Mouse (Mus musculus) embryonic facial prominence, embryonic 14.5 days (tissue): ENCODE data around the gene Cmtm2a. TPM values are rescaled to one million over a fixed set of nuclear protein-coding genes. Genes with fewer than 3 reads are reported as not detected.
"Not testable (repeated sequence)": the region's sequence is repeated elsewhere in the genome, so short reads cannot be mapped to it uniquely, and the experiment has no call there.

Experiments used
- ATAC-seq: fragments of 200-750 bp; cut with Nextera tagmentation; 2 replicates; pipeline ENCODE4 v1.8.0; 2017; ENCODE audit warnings: low read depth, moderate number of reproducible peaks, moderate TSS enrichment
- DNase-seq: peaks from one replicate; pipeline ENCODE4 v3.0.0-alpha.2; 2015; ENCODE audit warnings: low spot score
- H3K27ac ChIP-seq: fragments of 300-500 bp; sonication (generic); replicated peaks from 2 replicates; pipeline ENCODE4 v1.5.1; 2014; ENCODE audit warnings: low read depth, mild to moderate bottlenecking, low read length, moderate library complexity
- H3K27me3 ChIP-seq: fragments of 300-500 bp; sonication (generic); replicated peaks from 2 replicates; pipeline ENCODE4 v1.6.1; 2014; ENCODE audit warnings: low read length; ENCODE audit not compliant: control insufficient read depth, insufficient read depth
- H3K36me3 ChIP-seq: fragments of 300-500 bp; sonication (generic); 2 replicates; pipeline ENCODE4 v1.6.1; 2014; ENCODE audit warnings: low read length, mixed read lengths; ENCODE audit not compliant: control insufficient read depth, insufficient read depth
- H3K4me1 ChIP-seq: fragments of 300-500 bp; sonication (generic); 2 replicates; pipeline ENCODE4 v1.6.1; 2014; ENCODE audit warnings: antibody characterized with exemption, low read length; ENCODE audit not compliant: control insufficient read depth, insufficient read depth
- H3K4me2 ChIP-seq: fragments of 300-500 bp; sonication (generic); 2 replicates; pipeline ENCODE4 v1.6.1; 2014; ENCODE audit warnings: low read depth, mild to moderate bottlenecking, low read length, moderate library complexity, mixed read lengths
- H3K4me3 ChIP-seq: fragments of 300-500 bp; sonication (generic); 2 replicates; pipeline ENCODE4 v1.5.1; 2014; ENCODE audit warnings: low read depth, mild to moderate bottlenecking, low read length
- H3K9ac ChIP-seq: fragments of 300-500 bp; sonication (generic); 2 replicates; pipeline ENCODE4 v1.6.1; 2014; ENCODE audit warnings: low read depth, mild to moderate bottlenecking, low read length, moderate library complexity, mixed read lengths
- H3K9me3 ChIP-seq: fragments of 300-500 bp; sonication (generic); 2 replicates; pipeline ENCODE4 v1.6.1; 2016; ENCODE audit warnings: low read length; ENCODE audit not compliant: control insufficient read depth
- WGBS: fragments of 180-500 bp; shearing (Covaris S2); extraction: QIAGEN DNeasy Blood & Tissue Kit; methylation state at CpG from one replicate; pipeline ENCODE4 v1.1.7; 2014; 5-methylcytosine and 5-hydroxymethylcytosine counted together
- polyA plus RNA-seq: library from polyadenylated mRNA; unstranded; fragments of >200 nt; fragmentation: Nextera tagmentation; extraction: Ambion mirVana; gene quantifications from 2 replicates; pipeline ENCODE4 v1.2.1, GENCODE M21; 2014

The Cmtm2a gene
- polyA plus RNA-seq, 1 experiment from 2014 or later = not detected

DNA sequence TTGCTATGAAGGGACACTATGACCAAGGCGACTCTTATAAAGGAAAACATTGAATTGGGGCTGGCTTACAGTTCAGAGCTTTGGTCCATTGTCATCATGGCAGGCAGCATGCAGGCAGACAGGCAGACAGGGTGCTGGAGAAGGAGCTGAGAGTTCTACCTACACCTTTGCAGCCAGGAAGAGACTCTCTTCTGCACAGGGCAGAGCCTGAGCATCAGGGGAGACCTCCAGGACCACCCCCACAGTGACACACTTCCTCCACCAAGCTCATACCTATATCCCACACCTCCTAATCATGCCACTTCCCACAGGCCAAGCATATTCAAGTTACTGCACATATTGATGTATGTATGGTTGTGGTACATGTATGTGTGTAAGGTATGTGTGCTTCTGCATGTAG is 43.8 kb upstream of the Cmtm2a start:
- Histone ChIP-seq H3K36me3 (no peaks in the 10 kb centered on the region), H3K4me3 (no peak overlapping the region), H3K27me3 (no peaks in the 10 kb centered on the region), H3K9ac (no peak overlapping the region), H3K4me2 (no peak overlapping the region), H3K27ac (no peak overlapping the region), H3K9me3 (no peaks in the 10 kb centered on the region), H3K4me1 (peaks cover 10% of the 10 kb centered on the region; the same call in 1 of the 2 replicates)
- DNase-seq (no peak), ATAC-seq (no peak)
- WGBS = 91% methylated on average over 1 of the region's 1 CpGs

GRCm38 (mm10) chr8:104334196-104334595 is 41.2 kb upstream of the Cmtm2a start:
- ATAC-seq (no peak), DNase-seq (no peak)
- Histone ChIP-seq H3K4me2 (no peak overlapping the region), H3K27me3 (no peaks in the 10 kb centered on the region), H3K27ac (no peak overlapping the region), H3K4me3 (no peak overlapping the region), H3K4me1 (peaks cover under 1% of the 10 kb centered on the region; the same call in 1 of the 2 replicates), H3K36me3 (no peaks in the 10 kb centered on the region), H3K9me3 (no peaks in the 10 kb centered on the region), H3K9ac (no peak overlapping the region)
- WGBS = 67% methylated on average over 1 of the region's 1 CpGs

- DNase-seq = no peak
- no peaks in the 10 kb centered on the region for H3K36me3 ChIP-seq
- 62% methylated on average over 5 of the region's 5 CpGs for WGBS
- no peaks in the 10 kb centered on the region for H3K4me1 ChIP-seq
- H3K27me3 ChIP-seq = no peaks in the 10 kb centered on the region
- no peak overlapping the region for H3K4me2 ChIP-seq
- H3K9me3 ChIP-seq = no peaks in the 10 kb centered on the region
- H3K27ac ChIP-seq = no peak overlapping the region
- no peak overlapping the region for H3K9ac ChIP-seq
- H3K4me3 ChIP-seq = no peak overlapping the region
- ATAC-seq = no peak
These were observed 40.8 kb upstream of the Cmtm2a start for GRCm38 (mm10) chr8:104333786-104334185.

DNA sequence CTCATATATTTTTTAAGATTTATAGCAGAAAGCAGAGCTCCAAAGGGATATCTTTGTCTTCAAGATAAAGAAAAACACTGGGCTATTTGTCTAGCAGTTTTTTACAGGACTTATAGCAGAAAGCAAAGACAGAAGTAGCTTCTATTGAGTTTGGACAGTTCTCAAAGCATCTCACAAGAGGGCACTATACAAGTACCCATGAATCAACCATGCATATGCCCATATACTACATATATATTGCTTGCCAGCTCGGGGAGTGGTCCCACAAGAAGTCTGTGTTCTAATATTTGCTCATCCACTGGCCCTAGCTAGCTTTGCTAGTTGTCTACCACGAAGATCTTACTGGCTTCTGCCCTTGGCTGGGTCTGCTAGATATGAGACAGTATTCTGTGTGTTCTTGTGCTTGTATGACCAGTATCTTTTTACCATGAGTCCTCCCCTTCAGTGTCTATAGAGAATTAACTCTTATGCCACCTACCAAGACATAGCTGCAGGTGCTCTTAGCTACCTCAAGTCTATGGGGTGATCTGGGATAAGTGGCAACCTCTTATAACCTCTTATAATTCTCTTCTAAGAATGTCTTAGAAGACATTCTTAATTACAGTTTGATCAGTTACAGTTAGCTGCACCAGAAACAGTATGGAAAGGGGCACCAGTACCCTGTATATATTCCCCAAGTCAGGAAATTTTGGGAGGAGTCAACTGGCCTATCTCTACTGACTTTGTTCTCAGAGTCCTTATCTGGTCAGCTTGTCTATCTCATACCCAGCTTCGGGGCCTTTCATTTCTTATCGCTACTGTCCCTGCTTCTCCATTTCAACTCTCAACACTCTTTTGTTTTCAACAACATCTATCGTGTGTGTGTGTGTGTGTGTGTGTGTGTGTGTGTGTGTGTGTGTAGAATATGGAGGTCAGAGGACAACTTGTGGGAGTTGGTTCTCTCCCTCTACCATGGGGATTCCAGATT is 40.0 kb upstream of the Cmtm2a start:
- H3K9ac ChIP-seq = no peak overlapping the region
- no peak for DNase-seq
- H3K4me3 ChIP-seq = no peak overlapping the region
- no peaks in the 10 kb centered on the region for H3K36me3 ChIP-seq
- H3K9me3 ChIP-seq = no peaks in the 10 kb centered on the region
- 78% methylated on average over 5 of the region's 5 CpGs for WGBS
- no peaks in the 10 kb centered on the region for H3K27me3 ChIP-seq
- no peak overlapping the region for H3K27ac ChIP-seq
- no peak for ATAC-seq
- no peaks in the 10 kb centered on the region for H3K4me1 ChIP-seq
- no peak overlapping the region for H3K4me2 ChIP-seq

DNA sequence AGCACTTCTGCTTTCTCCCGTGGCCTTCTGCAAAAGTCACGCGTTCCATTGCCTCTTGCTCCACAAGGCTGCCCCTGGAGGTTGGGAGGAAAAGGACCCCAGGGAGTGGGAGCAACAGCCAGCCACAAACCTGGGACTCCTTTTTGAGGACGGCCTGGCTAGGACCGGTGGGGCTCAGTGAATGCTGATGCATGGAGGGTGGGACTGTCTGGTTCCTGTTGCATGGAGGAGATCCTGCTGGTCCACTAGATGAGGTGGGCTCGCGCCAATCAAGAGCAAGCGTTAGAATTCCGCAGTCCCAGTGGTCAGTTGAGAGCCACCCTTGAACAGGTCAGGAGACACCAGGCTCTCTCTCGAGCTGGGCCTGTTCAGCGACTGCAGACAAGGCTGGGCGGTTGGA is 28.9 kb upstream of the Cmtm2a start, which contains the start of gene Cmtm2b:
Cmtm2b (plus strand) TSS at position 301 of the 400 bp plus-strand sequence.
- DNase-seq, ATAC-seq, H3K4me2 ChIP-seq, H3K4me1 ChIP-seq, H3K9ac ChIP-seq, H3K36me3 ChIP-seq, H3K4me3 ChIP-seq, H3K27me3 ChIP-seq, H3K27ac ChIP-seq, H3K9me3 ChIP-seq: not testable (repeated sequence)
- 82% methylated on average over 12 of the region's 12 CpGs for WGBS

GRCm38 (mm10) chr8:104321267-104321666 is 28.3 kb upstream of the Cmtm2a start, which contains the start of gene Gm11020:
Gene Gm11020 (plus strand): TSS chr8:104321567.
- WGBS = 84% methylated on average over 8 of the region's 11 CpGs
- not testable (repeated sequence) for H3K4me3 ChIP-seq, ATAC-seq

GRCm38 (mm10) chr8:104313311-104313710 is 20.3 kb upstream of the Cmtm2a start:
- H3K4me1 ChIP-seq = no peaks in the 10 kb centered on the region
- H3K9me3 ChIP-seq = no peaks in the 10 kb centered on the region
- no peak for DNase-seq
- no peak overlapping the region for H3K27ac ChIP-seq
- ATAC-seq = no peak
- no peak overlapping the region for H3K4me3 ChIP-seq
- WGBS = 70% methylated on average over 4 of the region's 4 CpGs
- no peaks in the 10 kb centered on the region for H3K27me3 ChIP-seq
- no peak overlapping the region for H3K4me2 ChIP-seq
- no peak overlapping the region for H3K9ac ChIP-seq
- no peaks in the 10 kb centered on the region for H3K36me3 ChIP-seq

More at GRCm38 (mm10) chr8:104321267-104321666, 28.3 kb upstream of the Cmtm2a start, which contains the start of gene Gm11020:
- not testable (repeated sequence) for H3K4me2 ChIP-seq, H3K36me3 ChIP-seq, H3K4me1 ChIP-seq, H3K9ac ChIP-seq, H3K27ac ChIP-seq, DNase-seq, H3K27me3 ChIP-seq, H3K9me3 ChIP-seq

GRCm38 (mm10) chr8:104312023-104312422 is 19.0 kb upstream of the Cmtm2a start:
- not testable (repeated sequence) for ATAC-seq, H3K27ac ChIP-seq, H3K4me3 ChIP-seq, H3K36me3 ChIP-seq, H3K9ac ChIP-seq, H3K27me3 ChIP-seq, H3K4me1 ChIP-seq, H3K9me3 ChIP-seq, DNase-seq, H3K4me2 ChIP-seq
- WGBS = 86% methylated on average over 3 of the region's 3 CpGs
